ENCODE assay signal across 24 mouse cellular contexts in the genomic region with DNA sequence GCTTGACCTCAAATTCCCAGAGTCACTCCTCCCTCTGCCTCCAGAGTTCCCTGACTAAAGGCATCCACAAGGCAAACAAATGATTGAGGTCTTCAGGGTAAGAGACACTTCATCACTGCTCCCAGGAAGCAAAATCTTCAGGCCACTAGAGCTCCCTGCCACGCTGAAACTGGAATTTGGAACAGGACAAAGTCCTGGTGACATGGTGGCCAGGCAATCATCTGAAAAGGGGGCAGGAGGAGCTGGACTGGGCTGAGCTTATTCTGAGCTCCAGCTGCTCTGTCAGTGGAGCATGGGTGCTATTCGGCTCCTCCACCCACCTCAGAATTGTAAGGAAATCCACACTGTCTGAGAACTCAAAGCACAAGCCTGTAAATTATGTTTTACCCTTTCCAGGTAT. TPM values are rescaled to one million over a fixed set of nuclear protein-coding genes. Genes with fewer than 3 reads are reported as not detected.
"Had no signal": no experiment of that assay in that cellular context is flagged by ENCODE, and none has a peak within 500 bp of the region (broad histone marks: within the 10 kb centered on the region; RNA-seq: fewer than 3 reads in every experiment).

No protein-coding gene starts in this region.

- H3K36me3 ChIP-seq: midbrain, embryonic 10.5 days; midbrain, embryonic 12.5 days; neural tube, embryonic 13.5 days; neural tube, embryonic 15.5 days had no signal

- H3K27me3 ChIP-seq: midbrain, embryonic 12.5 days; neural tube, embryonic 13.5 days; neural tube, embryonic 15.5 days had no signal

- H3K9ac ChIP-seq: lung, embryonic 14.5 days; midbrain, embryonic 12.5 days; neural tube, embryonic 13.5 days; neural tube, embryonic 15.5 days had no signal

- H3K4me2 ChIP-seq: lung, embryonic 14.5 days; midbrain, embryonic 12.5 days; neural tube, embryonic 13.5 days; neural tube, embryonic 15.5 days had no signal

- DNase-seq: lung, embryonic 14.5 days; lung, postnatal 10 days; lung, postnatal 4 days; midbrain, embryonic 14.5 days; retina, postnatal 1 day; right cerebral cortex, adult 18-20 months; right cerebral cortex, postnatal 25 days; right cerebral cortex, postnatal 4 days; spleen, adult 18-20 months; thymus, adult 18-20 months; thymus, postnatal 14 days; thymus, postnatal 36 days had no signal

- ATAC-seq: midbrain, embryonic 16.5 days had no signal

- H3K4me3 ChIP-seq: midbrain, embryonic 10.5 days; midbrain, embryonic 12.5 days; myocyte; neural tube, embryonic 13.5 days; neural tube, embryonic 15.5 days had no signal

- H3K27ac ChIP-seq: midbrain, embryonic 10.5 days; midbrain, embryonic 12.5 days; neural tube, embryonic 13.5 days; neural tube, embryonic 15.5 days had no signal

- H3K4me1 ChIP-seq: midbrain, embryonic 10.5 days; midbrain, embryonic 12.5 days; neural tube, embryonic 13.5 days; neural tube, embryonic 15.5 days had no signal

- H3K9me3 ChIP-seq: midbrain, embryonic 10.5 days; midbrain, embryonic 12.5 days; neural tube, embryonic 13.5 days; neural tube, embryonic 15.5 days had no signal

RNA-seq across cellular contexts. Expression of a gene that starts 14.1 kb away (rescaled TPM):
- total RNA-seq: megakaryocyte, adult 5-6 weeks; megakaryocyte-erythroid progenitor cell, adult 5-6 weeks had no signal
- polyA plus RNA-seq: lung, embryonic 16.5 days; midbrain, embryonic 10.5 days; midbrain, embryonic 12.5 days; midbrain, embryonic 14.5 days; midbrain, embryonic 16.5 days; myocyte; neural tube, embryonic 11.5 days; neural tube, embryonic 13.5 days; neural tube, embryonic 15.5 days had no signal

RNA-seq across cellular contexts. Expression of a gene that starts 22.1 kb away (rescaled TPM):
- total RNA-seq: megakaryocyte, adult 5-6 weeks; megakaryocyte-erythroid progenitor cell, adult 5-6 weeks had no signal
- polyA plus RNA-seq: lung, embryonic 14.5 days; lung, embryonic 16.5 days; midbrain, embryonic 10.5 days; midbrain, embryonic 12.5 days; midbrain, embryonic 14.5 days; midbrain, embryonic 16.5 days; myocyte; neural tube, embryonic 11.5 days; neural tube, embryonic 13.5 days; neural tube, embryonic 15.5 days; stomach, embryonic 14.5 days had no signal

RNA-seq across cellular contexts. Expression of a gene that starts 30.7 kb away (rescaled TPM):
- total RNA-seq: megakaryocyte, adult 5-6 weeks; megakaryocyte-erythroid progenitor cell, adult 5-6 weeks had no signal

RNA-seq across cellular contexts. Expression of a gene that starts 42.7 kb away (rescaled TPM):
- polyA plus RNA-seq: myocyte; small intestine, adult 2 months had no signal
